Mouse (Mus musculus): Measurements from ENCODE around the gene Lef1. TPM values are rescaled to one million over a fixed set of nuclear protein-coding genes. Genes with fewer than 3 reads are reported as not detected.

Lef1 gene
- polyA plus RNA-seq, 1 experiment from 2014 or later, result 5.6 TPM

GRCm38 (mm10) chr3:131263766-131264486 lies 153.7 kb downstream of the Lef1 start:
- Histone ChIP-seq H3K27me3 (ENCODE audit: control insufficient read depth, insufficient read depth, low read length) (no peaks in the 10 kb centered on the region), H3K4me2 (ENCODE audit: low read length) (no peak overlapping the region), H3K36me3 (ENCODE audit: control insufficient read depth, insufficient read depth, low read length) (peaks cover 29% of the 10 kb centered on the region), H3K4me1 (ENCODE audit: control insufficient read depth in 2 of 2, insufficient read depth in 2 of 2, low read length in 2 of 2) (peaks cover 13 to 43% of the 10 kb centered on the region in 2 experiments), H3K27ac (replicated peaks in 1 of 2; ENCODE audit: control insufficient read depth in 1 of 2, insufficient read depth in 1 of 2, low read depth in 2 of 2, low read length in 2 of 2) (no peak overlapping the region), H3K4me3 (ENCODE audit: control insufficient read depth in 1 of 2, insufficient read depth in 1 of 2, low read depth in 1 of 2, low read length in 2 of 2) (no peak overlapping the region), H3K9me3 (ENCODE audit: control insufficient read depth, low read length) (peaks cover 7% of the 10 kb centered on the region), H3K9ac (ENCODE audit: low read length) (no peak overlapping the region)
- WGBS, result 89% methylated on average over 15 of the region's 15 CpGs
- no peak for ATAC-seq (ENCODE audit: insufficient number of reproducible peaks, insufficient read depth, low FRiP score, low read depth)

- no peaks in the 10 kb centered on the region for H3K27me3 ChIP-seq (ENCODE audit: control insufficient read depth, insufficient read depth, low read length)
- H3K27ac ChIP-seq (replicated peaks in 1 of 2; ENCODE audit: control insufficient read depth in 1 of 2, insufficient read depth in 1 of 2, low read depth in 2 of 2, low read length in 2 of 2), result peak overlapping the region; percentile 33 to 53
- peaks cover 29% of the 10 kb centered on the region for H3K36me3 ChIP-seq (ENCODE audit: control insufficient read depth, insufficient read depth, low read length)
- WGBS, result 68% methylated on average over 8 of the region's 8 CpGs
- peaks cover 7% of the 10 kb centered on the region for H3K9me3 ChIP-seq (ENCODE audit: control insufficient read depth, low read length)
- no peak overlapping the region for H3K4me3 ChIP-seq (ENCODE audit: control insufficient read depth in 1 of 2, insufficient read depth in 1 of 2, low read depth in 1 of 2, low read length in 2 of 2)
- H3K4me1 ChIP-seq (ENCODE audit: control insufficient read depth in 2 of 2, insufficient read depth in 2 of 2, low read length in 2 of 2), result peaks cover 17 to 39% of the 10 kb centered on the region in 2 experiments
- no peak for ATAC-seq (ENCODE audit: insufficient number of reproducible peaks, insufficient read depth, low FRiP score, low read depth)
- H3K9ac ChIP-seq (ENCODE audit: low read length), result no peak overlapping the region
- no peak overlapping the region; the same call in 1 of the 2 replicates for H3K4me2 ChIP-seq (ENCODE audit: low read length)
These were observed 155.2 kb downstream of the Lef1 start for GRCm38 (mm10) chr3:131265516-131265915.

GRCm38 (mm10) chr3:131266366-131267050 lies 156.2 kb downstream of the Lef1 start:
- Histone ChIP-seq H3K36me3 (ENCODE audit: control insufficient read depth, insufficient read depth, low read length) (peaks cover 29% of the 10 kb centered on the region), H3K9ac (ENCODE audit: low read length) (no peak overlapping the region), H3K4me1 (ENCODE audit: control insufficient read depth in 2 of 2, insufficient read depth in 2 of 2, low read length in 2 of 2) (peaks cover 20 to 47% of the 10 kb centered on the region in 2 experiments), H3K27ac (replicated peaks in 1 of 2; ENCODE audit: control insufficient read depth in 1 of 2, insufficient read depth in 1 of 2, low read depth in 2 of 2, low read length in 2 of 2) (peak overlapping the region; percentile 78 to 84), H3K9me3 (ENCODE audit: control insufficient read depth, low read length) (no peaks in the 10 kb centered on the region), H3K27me3 (ENCODE audit: control insufficient read depth, insufficient read depth, low read length) (no peaks in the 10 kb centered on the region), H3K4me3 (ENCODE audit: control insufficient read depth in 1 of 2, insufficient read depth in 1 of 2, low read depth in 1 of 2, low read length in 2 of 2) (no peak overlapping the region), H3K4me2 (ENCODE audit: low read length) (peak overlapping the region; percentile 23; the same call in 1 of the 2 replicates)
- 55% methylated on average over 3 of the region's 3 CpGs for WGBS
- ATAC-seq (ENCODE audit: insufficient number of reproducible peaks, insufficient read depth, low FRiP score, low read depth), result no peak

GRCm38 (mm10) chr3:131270381-131270780 lies 160.1 kb downstream of the Lef1 start:
- H3K4me2 ChIP-seq (ENCODE audit: low read length), result peak overlapping the region; percentile 80
- peaks cover 12% of the 10 kb centered on the region; the same call in 1 of the 2 replicates for H3K36me3 ChIP-seq (ENCODE audit: control insufficient read depth, insufficient read depth, low read length)
- no peak overlapping the region for H3K9ac ChIP-seq (ENCODE audit: low read length)
- H3K4me1 ChIP-seq (ENCODE audit: control insufficient read depth in 2 of 2, insufficient read depth in 2 of 2, low read length in 2 of 2), result peaks cover 17 to 52% of the 10 kb centered on the region in 2 experiments
- H3K4me3 ChIP-seq (ENCODE audit: control insufficient read depth in 1 of 2, insufficient read depth in 1 of 2, low read depth in 1 of 2, low read length in 2 of 2), result peak overlapping the region; percentile 5 to 89; a peak in 3 of 4 replicates
- H3K27me3 ChIP-seq (ENCODE audit: control insufficient read depth, insufficient read depth, low read length), result no peaks in the 10 kb centered on the region
- H3K27ac ChIP-seq (replicated peaks in 1 of 2; ENCODE audit: control insufficient read depth in 1 of 2, insufficient read depth in 1 of 2, low read depth in 2 of 2, low read length in 2 of 2), result no peak overlapping the region
- no peak for ATAC-seq (ENCODE audit: insufficient number of reproducible peaks, insufficient read depth, low FRiP score, low read depth)
- WGBS, result 65% methylated on average over 6 of the region's 6 CpGs
- H3K9me3 ChIP-seq (ENCODE audit: control insufficient read depth, low read length), result no peaks in the 10 kb centered on the region

DNA sequence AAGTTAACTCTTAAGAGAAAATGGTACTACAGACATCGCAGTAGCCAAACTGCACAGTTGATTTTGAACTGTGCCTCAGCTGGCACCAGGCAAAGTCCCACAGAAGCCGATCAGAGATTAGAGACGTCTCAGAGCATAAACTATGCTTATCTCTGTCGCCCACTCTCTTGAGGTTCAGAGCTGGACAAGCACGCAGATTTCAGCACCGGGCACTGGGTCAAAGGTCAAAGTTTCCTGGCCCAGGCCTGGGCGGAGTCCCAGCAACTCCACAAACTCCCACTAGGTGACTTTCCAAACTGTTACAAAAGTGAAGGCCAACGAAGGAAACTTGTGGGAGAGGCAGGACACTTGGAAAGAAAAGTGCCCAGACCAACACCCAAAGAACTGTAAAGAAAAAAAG lies 160.9 kb downstream of the Lef1 start:
- Histone ChIP-seq H3K4me2 (ENCODE audit: low read length) (peak overlapping the region; percentile 80), H3K4me3 (ENCODE audit: control insufficient read depth in 1 of 2, insufficient read depth in 1 of 2, low read depth in 1 of 2, low read length in 2 of 2) (peak overlapping the region; percentile 81 to 89), H3K9me3 (ENCODE audit: control insufficient read depth, low read length) (no peaks in the 10 kb centered on the region), H3K27me3 (ENCODE audit: control insufficient read depth, insufficient read depth, low read length) (no peaks in the 10 kb centered on the region), H3K27ac (replicated peaks in 1 of 2; ENCODE audit: control insufficient read depth in 1 of 2, insufficient read depth in 1 of 2, low read depth in 2 of 2, low read length in 2 of 2) (peak overlapping the region; percentile 85 to 90), H3K9ac (ENCODE audit: low read length) (peak overlapping the region; percentile 90), H3K36me3 (ENCODE audit: control insufficient read depth, insufficient read depth, low read length) (peaks cover 12% of the 10 kb centered on the region; the same call in 1 of the 2 replicates), H3K4me1 (ENCODE audit: control insufficient read depth in 2 of 2, insufficient read depth in 2 of 2, low read length in 2 of 2) (peaks cover 14 to 44% of the 10 kb centered on the region in 2 experiments)
- peak; percentile 48; the same call in 1 of the 2 replicates for ATAC-seq (ENCODE audit: insufficient number of reproducible peaks, insufficient read depth, low FRiP score, low read depth)
- 2% methylated on average over 8 of the region's 8 CpGs for WGBS

DNA sequence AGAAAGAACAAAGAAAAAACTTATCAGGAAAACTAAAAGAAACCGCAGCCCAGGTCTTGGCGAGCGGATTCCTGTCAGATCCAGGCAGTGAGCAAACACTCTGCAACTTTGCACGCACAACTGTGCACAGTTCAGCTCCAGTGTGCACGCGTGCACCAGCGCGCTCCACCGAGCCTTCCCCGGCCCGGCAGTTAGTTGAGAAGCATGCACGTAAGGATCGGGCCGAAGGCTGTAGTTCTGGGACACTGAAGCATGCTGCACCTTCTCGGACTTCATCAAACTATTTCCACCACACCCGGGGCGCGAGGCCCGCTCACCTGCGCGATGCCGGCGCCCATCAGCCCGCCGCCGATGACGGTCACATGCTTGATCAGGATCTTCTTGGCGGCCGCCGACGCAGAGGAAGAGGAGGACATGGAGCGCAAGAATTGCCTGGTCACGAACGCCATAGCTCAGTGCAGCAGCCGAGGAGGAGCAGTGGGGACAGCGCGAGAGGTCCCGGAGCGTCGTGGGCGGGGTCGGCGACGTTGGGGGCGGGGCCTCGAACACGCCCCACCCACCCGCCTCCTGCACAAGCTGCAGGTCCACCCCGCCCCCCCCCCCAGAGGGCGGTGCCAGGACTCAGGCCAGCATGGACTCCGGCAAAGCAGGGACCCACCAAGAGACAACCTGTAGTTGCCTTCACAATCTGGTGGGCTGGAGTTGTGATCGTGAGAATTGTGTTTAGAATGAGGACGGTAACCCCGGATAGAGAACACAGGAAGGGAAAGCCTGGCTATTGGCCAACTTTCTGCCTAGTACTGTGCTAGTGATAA lies 161.5 kb downstream of the Lef1 start, which contains the start of gene Hadh:
Gene Hadh, minus strand, starts transcription at position 543 of the 815 bp plus-strand sequence.
- peak within 1 kb of the TSS; percentile 85 to 90 for H3K27ac ChIP-seq (replicated peaks in 1 of 2; ENCODE audit: control insufficient read depth in 1 of 2, insufficient read depth in 1 of 2, low read depth in 2 of 2, low read length in 2 of 2)
- no peaks in the 10 kb centered on the region for H3K27me3 ChIP-seq (ENCODE audit: control insufficient read depth, insufficient read depth, low read length)
- peak within 1 kb of the TSS; percentile 90 for H3K9ac ChIP-seq (ENCODE audit: low read length)
- peaks cover 12% of the 10 kb centered on the region; the same call in 1 of the 2 replicates for H3K36me3 ChIP-seq (ENCODE audit: control insufficient read depth, insufficient read depth, low read length)
- peak; percentile 91 for ATAC-seq (ENCODE audit: insufficient number of reproducible peaks, insufficient read depth, low FRiP score, low read depth)
- H3K4me3 ChIP-seq (ENCODE audit: control insufficient read depth in 1 of 2, insufficient read depth in 1 of 2, low read depth in 1 of 2, low read length in 2 of 2), result peak within 1 kb of the TSS; percentile 81 to 89
- H3K4me2 ChIP-seq (ENCODE audit: low read length), result peak within 1 kb of the TSS; percentile 80
- peaks cover 11 to 38% of the 10 kb centered on the region in 2 experiments for H3K4me1 ChIP-seq (ENCODE audit: control insufficient read depth in 2 of 2, insufficient read depth in 2 of 2, low read length in 2 of 2)
- H3K9me3 ChIP-seq (ENCODE audit: control insufficient read depth, low read length), result no peaks in the 10 kb centered on the region
- under 1% methylated on average over 52 of the region's 54 CpGs for WGBS
